Mouse (Mus musculus) midbrain, postnatal 0 days (tissue): Measurements from ENCODE around the gene Itga6. TPM values are rescaled to one million over a fixed set of nuclear protein-coding genes. Genes with fewer than 3 reads are reported as not detected.

Experiments used
- ATAC-seq: fragments of 200-750 bp; cut with Nextera tagmentation; 2 replicates; pipeline ENCODE4 v1.8.0; 2017; ENCODE audit warnings: moderate number of reproducible peaks, mild to moderate bottlenecking, moderate TSS enrichment, moderate library complexity; ENCODE audit not compliant: low FRiP score
- DNase-seq: peaks from one replicate; pipeline ENCODE4 v3.0.0-alpha.2; 2015; ENCODE audit warnings: low spot score
- H3K27ac ChIP-seq: fragments of 300-500 bp; sonication (generic); 2 replicates; pipeline ENCODE4 v1.5.1; 2014; ENCODE audit warnings: low read depth, mild to moderate bottlenecking, low read length, mixed read lengths
- H3K27me3 ChIP-seq: fragments of 300-500 bp; sonication (generic); 2 replicates; pipeline ENCODE4 v1.6.1; 2014; ENCODE audit warnings: low read length, control low read depth, mixed read lengths; ENCODE audit not compliant: insufficient read depth
- H3K36me3 ChIP-seq: fragments of 300-500 bp; sonication (generic); 2 replicates; pipeline ENCODE4 v1.6.1; 2014; ENCODE audit warnings: low read length, control low read depth, mixed read lengths; ENCODE audit not compliant: insufficient read depth
- H3K4me1 ChIP-seq: fragments of 300-500 bp; sonication (generic); 2 replicates; pipeline ENCODE4 v1.6.1; 2014; ENCODE audit warnings: mild to moderate bottlenecking, control low read depth, antibody characterized with exemption, low read length, mixed read lengths; ENCODE audit not compliant: insufficient read depth
- H3K4me2 ChIP-seq: fragments of 300-500 bp; sonication (generic); 2 replicates; pipeline ENCODE4 v1.6.1; 2014; ENCODE audit warnings: low read depth, mild to moderate bottlenecking, low read length, mixed read lengths; ENCODE audit not compliant: poor library complexity, severe bottlenecking
- H3K4me3 ChIP-seq: fragments of 300-500 bp; sonication (generic); 2 replicates; pipeline ENCODE4 v1.5.1; 2014; ENCODE audit warnings: low read depth, mild to moderate bottlenecking, low read length, moderate library complexity
- H3K9ac ChIP-seq: fragments of 300-500 bp; sonication (generic); replicated peaks from 2 replicates; pipeline ENCODE4 v1.6.1; 2014; ENCODE audit warnings: mild to moderate bottlenecking, low read length, moderate library complexity, mixed read lengths; ENCODE audit not compliant: poor library complexity, severe bottlenecking
- H3K9me3 ChIP-seq: fragments of 300-500 bp; sonication (generic); 2 replicates; pipeline ENCODE4 v1.6.1; 2016; ENCODE audit warnings: low read length, control low read depth
- CTCF ChIP-seq: IDR thresholded peaks from 2 replicates; pipeline ENCODE4 v1.5.1; 2016; ENCODE audit warnings: antibody characterized with exemption, mild to moderate bottlenecking
- WGBS: fragments of 180-500 bp; shearing (Covaris S2); extraction: QIAGEN DNeasy Blood & Tissue Kit; methylation state at CpG from one replicate; pipeline ENCODE4 v1.1.7; 2014; 5-methylcytosine and 5-hydroxymethylcytosine counted together
- polyA plus RNA-seq: library from polyadenylated mRNA; unstranded; fragments of >200 nt; fragmentation: Nextera tagmentation; extraction: Ambion mirVana; gene quantifications from 2 replicates; pipeline ENCODE4 v1.2.1, GENCODE M21; 2015
- total RNA-seq: library from RNA; depleted of rRNA; stranded (reverse); fragments of >200 nt; gene quantifications from 2 replicates; pipeline ENCODE4 v1.2.3, GENCODE M21; 2014

Itga6 gene
- total and polyA plus RNA-seq, 2 experiments from 2014 or later, result 16.0 to 38.9 TPM

DNA sequence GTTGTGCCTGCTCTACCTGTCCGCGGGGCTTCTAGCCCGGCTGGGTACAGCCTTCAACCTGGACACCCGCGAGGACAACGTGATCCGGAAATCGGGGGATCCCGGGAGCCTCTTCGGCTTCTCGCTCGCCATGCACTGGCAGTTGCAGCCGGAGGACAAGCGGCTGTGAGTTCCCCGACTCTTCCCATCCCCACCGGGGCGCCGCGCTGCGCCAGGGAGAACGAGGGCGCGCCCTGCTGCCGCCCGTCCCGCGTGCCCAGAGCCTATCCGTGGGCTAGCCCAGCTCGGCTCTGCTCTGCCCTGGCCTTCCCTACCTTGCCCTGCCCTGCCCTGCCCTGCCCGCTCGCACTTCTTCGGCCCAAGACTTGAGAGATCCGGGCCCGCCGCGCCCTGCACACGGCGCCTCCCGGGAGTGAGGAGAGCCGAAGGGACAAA is 41.8 kb downstream of the Itga6 start:
- WGBS, result under 1% methylated on average over 30 of the region's 40 CpGs
- Histone ChIP-seq H3K27me3 (no peaks in the 10 kb centered on the region), H3K9ac (peak overlapping the region; percentile 71), H3K9me3 (no peaks in the 10 kb centered on the region), H3K36me3 (no peaks in the 10 kb centered on the region), H3K4me2 (peak overlapping the region; percentile 99), H3K27ac (peak overlapping the region; percentile 57), H3K4me3 (peak overlapping the region; percentile 82), H3K4me1 (no peaks in the 10 kb centered on the region)
- DNase-seq (no peak), ATAC-seq (peak; percentile 81)
- no peak for TF ChIP-seq CTCF

DNA sequence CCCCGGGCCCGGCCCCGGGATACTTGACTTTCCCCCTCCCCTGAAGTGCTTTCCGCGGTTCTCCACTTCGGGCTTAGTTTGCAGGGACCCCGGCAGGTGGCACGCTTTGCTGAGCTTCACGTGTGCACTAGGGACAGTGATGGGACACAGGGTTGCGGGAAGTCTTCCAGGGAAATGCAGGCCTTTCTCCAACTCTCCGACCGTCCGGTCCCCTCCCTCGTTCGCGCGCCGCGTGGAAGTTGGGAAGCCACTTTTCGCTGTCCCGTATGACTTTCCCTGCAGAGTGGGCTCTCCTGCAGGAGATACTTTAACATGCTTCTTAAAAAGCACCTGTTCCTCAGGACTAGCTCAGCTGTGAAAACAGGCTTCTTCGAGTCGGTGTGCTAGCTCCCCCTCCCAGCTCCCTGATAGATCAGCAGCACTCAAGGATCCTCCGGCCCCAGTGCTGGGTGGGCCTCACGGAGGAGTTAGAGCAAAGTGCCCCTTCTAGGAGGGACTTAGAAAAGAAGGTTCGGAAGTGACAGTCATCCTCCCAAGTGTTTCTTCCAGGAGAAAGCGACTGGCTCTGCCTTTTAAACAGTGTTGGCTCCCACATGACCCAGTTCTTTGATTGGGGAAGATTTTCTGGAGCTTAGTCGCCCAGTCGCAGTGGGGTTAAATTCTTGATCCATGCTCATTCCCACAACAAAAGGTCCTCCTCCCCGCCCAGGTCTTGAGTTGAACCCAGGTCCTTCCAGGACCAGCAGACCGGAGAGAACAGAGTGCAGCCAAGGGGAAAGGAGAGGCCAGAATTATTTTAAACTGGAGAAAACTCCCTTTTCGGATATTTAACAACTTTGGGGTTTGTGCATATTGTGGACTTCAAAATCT is 42.4 kb downstream of the Itga6 start:
- Histone ChIP-seq H3K4me2 (peak overlapping the region; percentile 99), H3K27ac (no peak overlapping the region), H3K36me3 (no peaks in the 10 kb centered on the region), H3K9me3 (no peaks in the 10 kb centered on the region), H3K4me1 (no peaks in the 10 kb centered on the region), H3K9ac (peak overlapping the region; percentile 71), H3K4me3 (peak overlapping the region; percentile 82), H3K27me3 (no peaks in the 10 kb centered on the region)
- DNase-seq (peak; percentile 42), ATAC-seq (peak; percentile 58)
- TF ChIP-seq CTCF, result peak; percentile 37; the same call in 1 of the 2 replicates
- 3% methylated on average over 30 of the region's 32 CpGs for WGBS

DNA sequence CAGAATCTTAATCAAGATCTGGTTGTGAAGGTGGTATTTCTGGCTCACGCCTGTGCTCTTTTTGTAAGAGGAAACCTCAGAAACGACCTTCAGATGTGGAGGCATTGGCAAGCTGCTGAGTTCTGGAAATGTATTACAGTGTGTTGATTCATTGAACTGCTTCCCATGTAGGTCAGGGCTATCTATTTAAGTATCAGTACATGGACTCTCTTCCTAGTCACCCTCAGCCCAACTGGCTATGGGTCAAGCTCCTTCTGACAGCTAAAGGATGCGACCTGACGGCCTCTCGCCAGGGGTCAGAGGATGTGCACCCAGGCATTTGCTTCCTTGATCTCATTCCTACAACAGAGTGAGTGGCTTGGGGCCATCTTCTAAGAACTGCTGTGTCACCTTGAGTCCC is 45.3 kb downstream of the Itga6 start:
- 88% methylated on average over 5 of the region's 5 CpGs for WGBS
- Histone ChIP-seq H3K4me1 (no peaks in the 10 kb centered on the region), H3K9ac (no peak overlapping the region), H3K4me3 (no peak overlapping the region), H3K9me3 (no peaks in the 10 kb centered on the region), H3K36me3 (no peaks in the 10 kb centered on the region), H3K27me3 (no peaks in the 10 kb centered on the region), H3K27ac (no peak overlapping the region), H3K4me2 (no peak overlapping the region)
- DNase-seq (no peak), ATAC-seq (no peak)
- no peak for TF ChIP-seq CTCF

DNA sequence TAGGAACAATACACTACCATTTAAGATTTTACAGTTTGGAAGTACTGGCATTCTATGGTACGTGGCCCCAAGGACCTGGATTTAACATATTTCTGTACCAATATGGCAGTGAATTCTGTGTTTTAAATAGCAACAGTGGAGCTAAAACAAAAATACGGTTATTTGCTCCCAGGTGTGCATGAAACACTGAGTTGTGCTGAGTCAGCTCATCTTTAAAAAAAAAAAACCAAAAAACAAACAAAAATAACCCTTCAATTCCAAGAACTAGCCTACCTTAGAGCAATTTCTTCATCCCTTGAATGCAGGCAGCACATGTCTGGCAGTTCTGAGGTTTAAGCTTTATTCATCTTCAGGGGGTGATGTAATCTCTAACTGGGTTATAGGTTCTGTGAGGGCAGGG is 45.8 kb downstream of the Itga6 start:
- no peak for TF ChIP-seq CTCF
- DNase-seq, result no peak
- H3K9ac ChIP-seq, result no peak overlapping the region
- no peak overlapping the region for H3K27ac ChIP-seq
- H3K36me3 ChIP-seq, result no peaks in the 10 kb centered on the region
- no peak for ATAC-seq
- no peak overlapping the region for H3K4me3 ChIP-seq
- no peak overlapping the region for H3K4me2 ChIP-seq
- H3K9me3 ChIP-seq, result no peaks in the 10 kb centered on the region
- H3K4me1 ChIP-seq, result no peaks in the 10 kb centered on the region
- H3K27me3 ChIP-seq, result no peaks in the 10 kb centered on the region
- WGBS, result 89% methylated on average over 2 of the region's 2 CpGs

DNA sequence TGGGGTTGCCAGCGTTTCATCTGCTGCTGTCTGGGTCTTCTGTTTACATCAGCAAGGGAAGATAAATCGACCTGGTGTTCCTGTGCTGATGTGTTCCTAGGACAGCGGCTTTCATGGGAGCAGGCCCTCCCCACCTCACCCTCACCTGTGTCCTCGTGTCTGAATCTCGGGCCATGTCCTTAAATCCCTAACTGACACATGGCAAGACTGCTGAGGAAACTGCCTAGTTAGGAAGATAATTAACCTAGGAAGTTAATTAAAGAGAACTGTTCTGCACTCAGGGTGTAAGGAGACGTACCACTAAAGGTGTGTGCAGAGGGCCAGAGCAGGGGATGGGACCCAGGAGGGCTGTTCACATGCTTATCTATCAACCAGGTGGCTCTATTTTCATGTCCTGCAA is 48.7 kb downstream of the Itga6 start:
- no peak overlapping the region for H3K4me2 ChIP-seq
- no peak overlapping the region for H3K9ac ChIP-seq
- no peaks in the 10 kb centered on the region for H3K9me3 ChIP-seq
- no peaks in the 10 kb centered on the region for H3K27me3 ChIP-seq
- no peak for DNase-seq
- H3K36me3 ChIP-seq, result no peaks in the 10 kb centered on the region
- H3K27ac ChIP-seq, result no peak overlapping the region
- no peak overlapping the region for H3K4me3 ChIP-seq
- ATAC-seq, result no peak
- H3K4me1 ChIP-seq, result no peaks in the 10 kb centered on the region
- WGBS, result 78% methylated on average over 6 of the region's 6 CpGs
- TF ChIP-seq CTCF, result no peak

DNA sequence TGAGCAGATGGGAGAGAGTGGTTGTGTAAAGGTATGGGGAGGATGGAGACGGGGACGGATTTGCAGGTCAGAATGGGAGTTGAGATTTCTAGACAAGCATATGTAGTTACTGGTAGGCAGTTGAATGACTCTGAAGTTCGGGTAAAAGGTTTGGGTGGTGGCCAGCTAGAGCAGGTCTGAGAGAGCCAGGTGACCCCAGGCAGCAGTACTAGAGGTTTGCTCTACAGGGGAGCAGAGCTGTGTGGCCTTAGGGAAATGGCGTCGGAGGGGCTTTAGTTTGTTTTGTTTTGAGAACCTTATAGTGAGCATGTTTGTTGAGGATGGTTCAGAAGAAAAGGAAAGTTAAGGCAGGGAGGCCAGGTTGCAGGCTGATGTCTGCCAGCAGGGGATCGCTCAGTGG is 51.4 kb downstream of the Itga6 start:
- no peak overlapping the region for H3K27ac ChIP-seq
- H3K4me1 ChIP-seq, result no peaks in the 10 kb centered on the region
- 83% methylated on average over 6 of the region's 6 CpGs for WGBS
- no peaks in the 10 kb centered on the region for H3K27me3 ChIP-seq
- TF ChIP-seq CTCF, result no peak
- H3K4me2 ChIP-seq, result no peak overlapping the region
- no peaks in the 10 kb centered on the region for H3K36me3 ChIP-seq
- H3K9me3 ChIP-seq, result no peaks in the 10 kb centered on the region
- H3K9ac ChIP-seq, result no peak overlapping the region
- no peak for DNase-seq
- no peak overlapping the region for H3K4me3 ChIP-seq
- ATAC-seq, result no peak
